Mouse (Mus musculus): Measurements from ENCODE around the gene Calm1.

GRCm38 (mm10) chr12:100199891-100200644 is 833 bp downstream of the Calm1 start:
- TF ChIP-seq CTCF (IDR thresholded peaks at IDR 0.05; ENCODE audit: borderline replicate concordance, insufficient read depth, low read length) (no peak), POLR2A (IDR thresholded peaks at IDR 0.05; ENCODE audit: low read depth, low read length) (0 out of 2 replicates have a peak, but pooled peaks have one; percentile 31)
